Mouse (Mus musculus) hindbrain, embryonic 11.5 days (tissue): ENCODE measurements around the gene Kctd21. TPM values are rescaled to one million over a fixed set of nuclear protein-coding genes. Genes with fewer than 3 reads are reported as not detected.

Source experiments
- ATAC-seq: fragments of 200-750 bp; cut with Nextera tagmentation; 2 replicates; pipeline ENCODE4 v1.8.0; 2017; ENCODE audit warnings: mild to moderate bottlenecking, moderate TSS enrichment, moderate library complexity; ENCODE audit not compliant: low FRiP score
- DNase-seq: peaks from one replicate; pipeline ENCODE4 v3.0.0-alpha.2; 2015; ENCODE audit warnings: low spot score
- H3K27ac ChIP-seq: fragments of 300-500 bp; sonication (generic); 2 replicates; pipeline ENCODE4 v1.5.1; 2014; ENCODE audit warnings: mild to moderate bottlenecking, low read depth, low read length
- H3K27me3 ChIP-seq: fragments of 300-500 bp; sonication (generic); 2 replicates; pipeline ENCODE4 v1.6.1; 2014; ENCODE audit warnings: mild to moderate bottlenecking, low read length, moderate library complexity, mixed read lengths; ENCODE audit not compliant: control insufficient read depth, insufficient read depth
- H3K36me3 ChIP-seq: fragments of 300-500 bp; sonication (generic); 2 replicates; pipeline ENCODE4 v1.6.1; 2014; ENCODE audit warnings: mild to moderate bottlenecking, low read length, moderate library complexity, mixed read lengths; ENCODE audit not compliant: control insufficient read depth, insufficient read depth
- H3K4me1 ChIP-seq: fragments of 300-500 bp; sonication (generic); replicated peaks from 2 replicates; pipeline ENCODE4 v1.6.1; 2014; ENCODE audit warnings: low read length, mixed read lengths; ENCODE audit not compliant: control insufficient read depth, insufficient read depth
- H3K4me2 ChIP-seq: fragments of 300-500 bp; sonication (generic); replicated peaks from 2 replicates; pipeline ENCODE4 v1.6.1; 2014; ENCODE audit warnings: mild to moderate bottlenecking, low read depth, low read length
- H3K4me3 ChIP-seq: fragments of 300-500 bp; sonication (generic); 2 replicates; pipeline ENCODE4 v1.5.1; 2014; ENCODE audit warnings: low read depth, low read length
- H3K9ac ChIP-seq: fragments of 300-500 bp; sonication (generic); 2 replicates; pipeline ENCODE4 v1.6.1; 2014; ENCODE audit warnings: low read depth, low read length
- H3K9me3 ChIP-seq: fragments of 300-500 bp; sonication (generic); 2 replicates; pipeline ENCODE4 v1.6.1; 2016; ENCODE audit warnings: low read length; ENCODE audit not compliant: control insufficient read depth
- WGBS: fragments of 180-500 bp; shearing (Covaris S2); extraction: QIAGEN DNeasy Blood & Tissue Kit; methylation state at CpG from one replicate; pipeline ENCODE4 v1.1.7; 2014; 5-methylcytosine and 5-hydroxymethylcytosine counted together
- polyA plus RNA-seq: library from polyadenylated mRNA; unstranded; fragments of >200 nt; fragmentation: Nextera tagmentation; extraction: Ambion mirVana; gene quantifications from 2 replicates; pipeline ENCODE4 v1.2.1, GENCODE M21; 2014

Kctd21 gene
- polyA plus RNA-seq, 1 experiment from 2014 or later, result 6.8 TPM

GRCm38 (mm10) chr7:97312856-97313255 lies 19.3 kb upstream of the Kctd21 start:
- no peaks in the 10 kb centered on the region for H3K9me3 ChIP-seq
- no peak overlapping the region for H3K4me2 ChIP-seq
- WGBS, result 89% methylated on average over 6 of the region's 6 CpGs
- no peak overlapping the region for H3K27ac ChIP-seq
- ATAC-seq (no peak), DNase-seq (no peak)
- H3K9ac ChIP-seq, result no peak overlapping the region
- peaks cover 3% of the 10 kb centered on the region for H3K36me3 ChIP-seq
- no peak overlapping the region for H3K4me3 ChIP-seq
- H3K27me3 ChIP-seq, result no peaks in the 10 kb centered on the region
- H3K4me1 ChIP-seq, result no peaks in the 10 kb centered on the region

DNA sequence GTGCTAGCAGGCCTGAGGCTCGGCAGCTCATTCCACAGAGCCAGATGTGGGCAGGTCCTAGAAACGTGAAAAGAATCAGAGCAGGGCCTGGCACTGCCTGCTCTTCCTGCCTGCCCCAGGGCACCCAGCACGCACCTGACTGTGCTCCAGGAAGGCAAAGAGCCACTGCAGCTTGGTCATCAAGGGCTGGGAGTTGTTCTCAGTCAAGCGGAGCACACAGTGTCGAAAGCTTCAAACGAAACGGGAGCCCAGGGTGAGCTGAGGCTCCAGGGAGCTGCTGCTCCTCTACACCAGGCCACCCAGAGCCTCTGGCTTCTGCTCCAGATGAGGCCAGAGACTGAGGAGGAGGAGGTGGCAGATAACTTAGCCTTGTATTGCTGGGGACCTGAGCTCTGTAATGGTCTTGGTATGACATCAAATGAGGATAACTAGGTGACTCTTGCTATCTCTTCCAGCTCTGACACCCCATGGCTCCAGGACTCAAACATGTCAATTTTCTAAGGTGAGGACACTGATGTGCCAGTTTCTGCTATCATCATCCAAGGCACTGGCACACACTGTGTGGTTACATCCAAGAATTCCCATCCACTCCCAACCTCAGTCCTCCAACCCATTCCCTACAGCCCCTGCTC lies 18.6 kb upstream of the Kctd21 start:
- Histone ChIP-seq H3K27me3 (no peaks in the 10 kb centered on the region), H3K4me1 (no peaks in the 10 kb centered on the region), H3K9ac (no peak overlapping the region), H3K27ac (no peak overlapping the region), H3K4me2 (no peak overlapping the region), H3K36me3 (peaks cover 2% of the 10 kb centered on the region), H3K4me3 (no peak overlapping the region), H3K9me3 (no peaks in the 10 kb centered on the region)
- no peak for DNase-seq
- WGBS, result 79% methylated on average over 7 of the region's 7 CpGs
- no peak for ATAC-seq

- DNase-seq (no peak), ATAC-seq (no peak)
- no peaks in the 10 kb centered on the region for H3K36me3 ChIP-seq
- no peak overlapping the region for H3K9ac ChIP-seq
- H3K4me1 ChIP-seq, result no peaks in the 10 kb centered on the region
- no peak overlapping the region for H3K4me2 ChIP-seq
- no peak overlapping the region for H3K27ac ChIP-seq
- 79% methylated on average over 5 of the region's 5 CpGs for WGBS
- H3K9me3 ChIP-seq, result no peaks in the 10 kb centered on the region
- no peaks in the 10 kb centered on the region for H3K27me3 ChIP-seq
- no peak overlapping the region for H3K4me3 ChIP-seq
Measured at GRCm38 (mm10) chr7:97314646-97315045, 17.5 kb upstream of the Kctd21 start.

GRCm38 (mm10) chr7:97315656-97316055 lies 16.5 kb upstream of the Kctd21 start:
- Histone ChIP-seq H3K4me2 (no peak overlapping the region), H3K9me3 (no peaks in the 10 kb centered on the region), H3K27ac (no peak overlapping the region), H3K4me1 (no peaks in the 10 kb centered on the region), H3K27me3 (no peaks in the 10 kb centered on the region), H3K4me3 (no peak overlapping the region), H3K9ac (no peak overlapping the region), H3K36me3 (no peaks in the 10 kb centered on the region)
- DNase-seq (no peak), ATAC-seq (no peak)
- 85% methylated on average over 6 of the region's 6 CpGs for WGBS

DNA sequence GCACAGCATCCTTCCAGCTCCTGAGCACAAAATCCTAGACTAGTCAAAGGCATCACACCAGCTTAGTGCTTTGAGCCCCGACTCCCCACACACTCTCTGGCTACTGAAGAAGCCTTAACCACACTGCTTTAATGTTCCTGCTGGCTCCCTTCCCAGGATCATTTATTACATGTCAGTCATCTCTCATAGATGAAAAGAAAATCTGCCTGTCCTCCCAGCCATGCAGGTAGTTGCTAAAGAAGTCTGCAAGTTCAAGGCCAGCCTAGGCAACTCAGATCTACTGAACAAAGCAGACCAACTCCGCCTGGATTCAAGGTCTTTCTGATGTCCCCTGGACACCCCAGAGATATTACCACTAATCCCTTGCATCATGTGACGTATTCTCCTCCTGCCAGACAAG lies 14.4 kb upstream of the Kctd21 start:
- Histone ChIP-seq H3K27me3 (no peaks in the 10 kb centered on the region), H3K36me3 (no peaks in the 10 kb centered on the region), H3K4me1 (no peaks in the 10 kb centered on the region), H3K27ac (no peak overlapping the region), H3K4me3 (no peak overlapping the region), H3K4me2 (no peak overlapping the region), H3K9ac (no peak overlapping the region), H3K9me3 (no peaks in the 10 kb centered on the region)
- WGBS, result 93% methylated on average over 3 of the region's 3 CpGs
- DNase-seq, result no peak
- ATAC-seq, result no peak

GRCm38 (mm10) chr7:97324342-97324741 lies 7.8 kb upstream of the Kctd21 start:
- H3K4me1 ChIP-seq, result no peaks in the 10 kb centered on the region; the same call in 1 of the 2 replicates
- no peak for ATAC-seq
- H3K9ac ChIP-seq, result no peak overlapping the region
- 89% methylated on average over 8 of the region's 8 CpGs for WGBS
- H3K27me3 ChIP-seq, result peaks cover 17% of the 10 kb centered on the region
- DNase-seq, result no peak
- no peak overlapping the region for H3K27ac ChIP-seq
- H3K36me3 ChIP-seq, result no peaks in the 10 kb centered on the region
- no peak overlapping the region for H3K4me2 ChIP-seq
- no peaks in the 10 kb centered on the region for H3K9me3 ChIP-seq
- H3K4me3 ChIP-seq, result no peak overlapping the region

GRCm38 (mm10) chr7:97325156-97325985 lies 6.8 kb upstream of the Kctd21 start:
- Histone ChIP-seq H3K4me1 (no peaks in the 10 kb centered on the region; the same call in 1 of the 2 replicates), H3K9ac (no peak overlapping the region), H3K4me2 (peak overlapping the region; percentile 42), H3K9me3 (no peaks in the 10 kb centered on the region), H3K36me3 (no peaks in the 10 kb centered on the region), H3K27me3 (peaks cover 17% of the 10 kb centered on the region), H3K27ac (no peak overlapping the region), H3K4me3 (peak overlapping the region; percentile 18; the same call in 1 of the 2 replicates)
- 17% methylated on average over 75 of the region's 96 CpGs for WGBS
- DNase-seq (peak; percentile 42), ATAC-seq (peak; percentile 55)

GRCm38 (mm10) chr7:97327376-97327775 lies 4.8 kb upstream of the Kctd21 start:
- Histone ChIP-seq H3K36me3 (no peaks in the 10 kb centered on the region), H3K9ac (no peak overlapping the region), H3K4me2 (no peak overlapping the region), H3K4me1 (no peaks in the 10 kb centered on the region; the same call in 1 of the 2 replicates), H3K9me3 (no peaks in the 10 kb centered on the region), H3K27me3 (peaks cover 17% of the 10 kb centered on the region), H3K27ac (no peak overlapping the region), H3K4me3 (no peak overlapping the region)
- WGBS, result 89% methylated on average over 4 of the region's 4 CpGs
- ATAC-seq, result no peak
- no peak for DNase-seq
